Mouse (Mus musculus) ES-Bruce4 (cell line): ENCODE data around the gene Plcb3. TPM values are rescaled to one million over a fixed set of nuclear protein-coding genes. Genes with fewer than 3 reads are reported as not detected.
A peak's percentile ranks its signal among the peaks of the same experiment; 100 is the strongest.

Experiments
- H3K27ac ChIP-seq: 2 replicates; pipeline ENCODE4 v1.5.1; 2012; ENCODE audit warnings: low read length, inconsistent platforms; ENCODE audit not compliant: insufficient read depth
- H3K27me3 ChIP-seq: 2 replicates; pipeline ENCODE4 v1.6.1; 2012; ENCODE audit warnings: mild to moderate bottlenecking, low read length, inconsistent platforms; ENCODE audit not compliant: control insufficient read depth, poor library complexity, insufficient read depth, severe bottlenecking
- H3K36me3 ChIP-seq: 2 replicates; pipeline ENCODE4 v1.6.1; 2012; ENCODE audit warnings: inconsistent platforms, mild to moderate bottlenecking, low read length, moderate library complexity; ENCODE audit not compliant: control insufficient read depth, poor library complexity, insufficient read depth, severe bottlenecking
- H3K4me1 ChIP-seq: one replicate; pipeline ENCODE4 v1.8.1; 2011; ENCODE audit warnings: low read length; ENCODE audit not compliant: control insufficient read depth, insufficient read depth
- H3K4me3 ChIP-seq: 2 replicates; pipeline ENCODE4 v1.5.1; 2011; ENCODE audit warnings: low read depth, mild to moderate bottlenecking, low read length
- H3K9ac ChIP-seq: 2 replicates; pipeline ENCODE4 v1.6.1; 2012; ENCODE audit warnings: low read depth, mild to moderate bottlenecking, inconsistent platforms; ENCODE audit not compliant: poor library complexity, severe bottlenecking
- H3K9me3 ChIP-seq: replicated peaks from 2 replicates; pipeline ENCODE4 v1.6.1; 2012; ENCODE audit warnings: mild to moderate bottlenecking, low read length, inconsistent platforms; ENCODE audit not compliant: control insufficient read depth, poor library complexity, insufficient read depth, severe bottlenecking
- CTCF ChIP-seq: IDR thresholded peaks from one replicate; pipeline ENCODE4 v1.8.1; 2011; ENCODE audit warnings: low read depth, low read length
- EP300 ChIP-seq: IDR thresholded peaks from 2 replicates; pipeline ENCODE4 v1.6.1; 2011; ENCODE audit warnings: low read depth, low read length; ENCODE audit not compliant: insufficient read depth
- POLR2A ChIP-seq: IDR thresholded peaks from one replicate; pipeline ENCODE4 v1.8.1; 2011; ENCODE audit warnings: low read length; ENCODE audit not compliant: insufficient read depth
- polyA plus RNA-seq: library from polyadenylated mRNA; stranded (reverse); fragments of >200 nt; gene quantifications from 2 replicates; pipeline ENCODE4 v1.2.4, GENCODE M21; 2011; ENCODE audit warnings: low read depth; ENCODE audit not compliant: missing spikeins, insufficient read depth, insufficient read length

The Plcb3 gene
- polyA plus RNA-seq, 1 experiment = 42.4 TPM

GRCm38 (mm10) chr19:6951381-6951968, 24.8 kb downstream of the Plcb3 start:
- Histone ChIP-seq H3K9me3 (no peaks in the 10 kb centered on the region), H3K36me3 (no peaks in the 10 kb centered on the region), H3K4me1 (peaks cover 3% of the 10 kb centered on the region), H3K27ac (peak overlapping the region; percentile 90), H3K4me3 (peak overlapping the region; percentile 85), H3K9ac (peak overlapping the region; percentile 75), H3K27me3 (no peaks in the 10 kb centered on the region)
- TF ChIP-seq CTCF = no peak
- TF ChIP-seq POLR2A = peak; percentile 49

GRCm38 (mm10) chr19:6950613-6951153, 25.6 kb downstream of the Plcb3 start:
- H3K27ac ChIP-seq = peak overlapping the region; percentile 90
- H3K4me1 ChIP-seq = peaks cover 3% of the 10 kb centered on the region
- TF ChIP-seq POLR2A (peak; percentile 79), EP300 (no peak), CTCF (no peak)
- H3K9me3 ChIP-seq = no peaks in the 10 kb centered on the region
- peak overlapping the region; percentile 75 for H3K9ac ChIP-seq
- no peaks in the 10 kb centered on the region for H3K36me3 ChIP-seq
- H3K27me3 ChIP-seq = no peaks in the 10 kb centered on the region
- H3K4me3 ChIP-seq = peak overlapping the region; percentile 85

- H3K9ac ChIP-seq = no peak overlapping the region
Measured at GRCm38 (mm10) chr19:6949951-6950350, 26.3 kb downstream of the Plcb3 start.

GRCm38 (mm10) chr19:6949532-6949931, 26.7 kb downstream of the Plcb3 start:
- Histone ChIP-seq H3K4me1 (peaks cover 3% of the 10 kb centered on the region), H3K27me3 (no peaks in the 10 kb centered on the region), H3K4me3 (no peak overlapping the region), H3K27ac (no peak overlapping the region), H3K9me3 (no peaks in the 10 kb centered on the region), H3K9ac (no peak overlapping the region), H3K36me3 (no peaks in the 10 kb centered on the region)
- TF ChIP-seq CTCF (no peak), EP300 (no peak), POLR2A (no peak)

More at GRCm38 (mm10) chr19:6949951-6950350, 26.3 kb downstream of the Plcb3 start:
- H3K4me1 ChIP-seq = peaks cover 3% of the 10 kb centered on the region
- no peaks in the 10 kb centered on the region for H3K27me3 ChIP-seq
- no peak overlapping the region for H3K27ac ChIP-seq
- H3K4me3 ChIP-seq = no peak overlapping the region
- TF ChIP-seq POLR2A = no peak
- no peak for TF ChIP-seq CTCF
- TF ChIP-seq EP300 = no peak
- no peaks in the 10 kb centered on the region for H3K9me3 ChIP-seq
- H3K36me3 ChIP-seq = no peaks in the 10 kb centered on the region

- Histone ChIP-seq H3K4me1 (peaks cover 3% of the 10 kb centered on the region), H3K27ac (peak overlapping the region; percentile 51), H3K9ac (0 out of 2 replicates have a peak overlapping the region, but pooled peaks have one; percentile 6), H3K4me3 (no peak overlapping the region), H3K9me3 (no peaks in the 10 kb centered on the region), H3K27me3 (no peaks in the 10 kb centered on the region), H3K36me3 (no peaks in the 10 kb centered on the region)
- TF ChIP-seq POLR2A (no peak), CTCF (no peak), EP300 (no peak)
Measured at GRCm38 (mm10) chr19:6948186-6948585, 28.1 kb downstream of the Plcb3 start.

- TF ChIP-seq POLR2A (no peak), EP300 (0 out of 2 replicates have a peak, but pooled peaks have one; percentile 5), CTCF (no peak)
- Histone ChIP-seq H3K9ac (0 out of 2 replicates have a peak overlapping the region, but pooled peaks have one; percentile 6), H3K27me3 (no peaks in the 10 kb centered on the region), H3K36me3 (no peaks in the 10 kb centered on the region), H3K4me3 (no peak overlapping the region), H3K9me3 (no peaks in the 10 kb centered on the region), H3K4me1 (peaks cover 3% of the 10 kb centered on the region), H3K27ac (peak overlapping the region; percentile 51)
Measured at GRCm38 (mm10) chr19:6947742-6948141, 28.5 kb downstream of the Plcb3 start.
